Mouse (Mus musculus): Measurements from ENCODE around the gene Ncor2.
A peak's percentile ranks its signal among the peaks of the same experiment; 100 is the strongest.

Gene Ncor2

GRCm38 (mm10) chr5:125190105-125190813 lies 11.2 kb upstream of the Ncor2 start:
- DNase-seq: no peak

GRCm38 (mm10) chr5:125189625-125190024 lies 10.6 kb upstream of the Ncor2 start:
- DNase-seq: peak; percentile 48 to 67

GRCm38 (mm10) chr5:125188812-125189598 lies 10.0 kb upstream of the Ncor2 start:
- DNase-seq: no peak

GRCm38 (mm10) chr5:125184826-125185225 lies 5.8 kb upstream of the Ncor2 start:
- no peak for DNase-seq

GRCm38 (mm10) chr5:125183321-125184003 lies 4.4 kb upstream of the Ncor2 start:
- DNase-seq: no peak

- no peak for DNase-seq
Observed at GRCm38 (mm10) chr5:125180630-125181263, 1.7 kb upstream of the Ncor2 start.

GRCm38 (mm10) chr5:125179735-125180629 lies 963 bp upstream of the Ncor2 start:
- DNase-seq: peak in 1 of 2 experiments; percentile 51

- peak; percentile 46 to 53 for DNase-seq
Observed at GRCm38 (mm10) chr5:125178171-125179006, 630 bp downstream of the Ncor2 start.

GRCm38 (mm10) chr5:125177481-125178134 lies 1.4 kb downstream of the Ncor2 start:
- DNase-seq: peak; percentile 72 to 73

- no peak for DNase-seq
Observed at GRCm38 (mm10) chr5:125176864-125177263, 2.2 kb downstream of the Ncor2 start.

- DNase-seq: no peak
Observed at GRCm38 (mm10) chr5:125176370-125176766, 2.7 kb downstream of the Ncor2 start.

- no peak for DNase-seq
Observed at GRCm38 (mm10) chr5:125175673-125176369, 3.2 kb downstream of the Ncor2 start.

GRCm38 (mm10) chr5:125174726-125175672 lies 4.0 kb downstream of the Ncor2 start:
- DNase-seq: no peak

- no peak for DNase-seq
Observed at GRCm38 (mm10) chr5:125173868-125174267, 5.2 kb downstream of the Ncor2 start.

GRCm38 (mm10) chr5:125172831-125173615 lies 6.0 kb downstream of the Ncor2 start:
- DNase-seq: no peak

- DNase-seq: no peak
Observed at GRCm38 (mm10) chr5:125171259-125171658, 7.8 kb downstream of the Ncor2 start.

GRCm38 (mm10) chr5:125170107-125170842 lies 8.7 kb downstream of the Ncor2 start:
- DNase-seq: no peak
